Mouse (Mus musculus): Measurements from ENCODE around the gene Susd4. TPM values are rescaled to one million over a fixed set of nuclear protein-coding genes. Genes with fewer than 3 reads are reported as not detected.

Susd4 gene
- total and polyA plus RNA-seq, 3 experiments, result not detected

- no peaks in the 10 kb centered on the region for H3K4me1 ChIP-seq (ENCODE audit: control insufficient read depth in 1 of 2, insufficient read depth in 2 of 2)
- H3K4me2 ChIP-seq (ENCODE audit: insufficient read depth, low read depth, poor library complexity, severe bottlenecking), result no peak overlapping the region
- H3K9ac ChIP-seq (ENCODE audit: insufficient read depth, low read depth), result no peak overlapping the region
- DNase-seq (ENCODE audit: extremely low read depth), result no peak
- no peaks in the 10 kb centered on the region for H3K79me2 ChIP-seq (replicated peaks; ENCODE audit: control insufficient read depth, extremely low read depth, insufficient read depth, poor library complexity, severe bottlenecking)
- H3K27ac ChIP-seq (ENCODE audit: insufficient read depth, low read depth), result no peak overlapping the region
- in situ Hi-C loops (cut with MboI; ENCODE audit: low pct_ligation_motif_present, low pct_unique_long_range_greater_than_20kb, low sequenced_read_pairs) (no loop called here), dilution Hi-C loops (cut with MboI; ENCODE audit: extremely low pct_ligation_motif_present, extremely low pct_unique_long_range_greater_than_20kb, low sequenced_read_pairs) (no loop called here)
- H3K27me3 ChIP-seq (replicated peaks), result no peaks in the 10 kb centered on the region
- no peaks in the 10 kb centered on the region for H3K36me3 ChIP-seq (replicated peaks in 1 of 2; ENCODE audit: control insufficient read depth in 1 of 2, insufficient read depth in 1 of 2, low read length in 1 of 2)
- H3K4me3 ChIP-seq (replicated peaks in 1 of 3; ENCODE audit: low read depth in 2 of 3, low read length in 2 of 3, poor library complexity in 1 of 3), result no peak overlapping the region
- no peak for TF ChIP-seq GABPA (IDR thresholded peaks at IDR 0.05; ENCODE audit: insufficient replicate concordance, low read depth, low read length)
- TF ChIP-seq MAZ (IDR thresholded peaks at IDR 0.05; ENCODE audit: low read depth, low read length), result no peak
- no peak for TF ChIP-seq CTCF (conservative IDR thresholded peaks at IDR 0.05 in 1 of 2, IDR thresholded peaks at IDR 0.05 in 1 of 2; ENCODE audit: low read depth in 2 of 2, low read length in 2 of 2)
- TF ChIP-seq HCFC1 (IDR thresholded peaks at IDR 0.05; ENCODE audit: low read depth, low read length), result no peak
- TF ChIP-seq POLR2AphosphoS2 (IDR thresholded peaks at IDR 0.05; ENCODE audit: low read depth, low read length), result no peak
- TF ChIP-seq SIN3A (IDR thresholded peaks at IDR 0.05; ENCODE audit: low read length), result no peak
- TF ChIP-seq ZC3H11A (IDR thresholded peaks at IDR 0.05; ENCODE audit: low read depth, low read length), result no peak
- TF ChIP-seq ZKSCAN1 (IDR thresholded peaks at IDR 0.05; ENCODE audit: borderline replicate concordance, low read depth, low read length), result no peak
- TF ChIP-seq MYC (IDR thresholded peaks at IDR 0.05; ENCODE audit: low read depth, low read length), result no peak
- no peak for TF ChIP-seq USF1 (IDR thresholded peaks at IDR 0.05; ENCODE audit: low read depth, low read length)
- TF ChIP-seq NELFE (IDR thresholded peaks at IDR 0.05; ENCODE audit: low read depth, low read length), result no peak
- H3K9me3 ChIP-seq (replicated peaks; ENCODE audit: low read length), result no peaks in the 10 kb centered on the region
These were observed 12.4 kb upstream of the Susd4 start for GRCm38 (mm10) chr1:182751301-182751700.

- Histone ChIP-seq H3K4me1 (ENCODE audit: control insufficient read depth in 1 of 2, insufficient read depth in 2 of 2) (no peaks in the 10 kb centered on the region), H3K27me3 (replicated peaks) (no peaks in the 10 kb centered on the region), H3K9ac (ENCODE audit: insufficient read depth, low read depth) (no peak overlapping the region), H3K36me3 (replicated peaks in 1 of 2; ENCODE audit: control insufficient read depth in 1 of 2, insufficient read depth in 1 of 2, low read length in 1 of 2) (no peaks in the 10 kb centered on the region), H3K27ac (ENCODE audit: insufficient read depth, low read depth) (no peak overlapping the region), H3K79me2 (replicated peaks; ENCODE audit: control insufficient read depth, extremely low read depth, insufficient read depth, poor library complexity, severe bottlenecking) (no peaks in the 10 kb centered on the region), H3K4me2 (ENCODE audit: insufficient read depth, low read depth, poor library complexity, severe bottlenecking) (no peak overlapping the region), H3K4me3 (replicated peaks in 1 of 3; ENCODE audit: low read depth in 2 of 3, low read length in 2 of 3, poor library complexity in 1 of 3) (no peak overlapping the region), H3K9me3 (replicated peaks; ENCODE audit: low read length) (no peaks in the 10 kb centered on the region)
- in situ Hi-C loops (cut with MboI; ENCODE audit: low pct_ligation_motif_present, low pct_unique_long_range_greater_than_20kb, low sequenced_read_pairs), result no loop called here
- TF ChIP-seq MYC (IDR thresholded peaks at IDR 0.05; ENCODE audit: low read depth, low read length) (no peak), CHD1 (IDR thresholded peaks at IDR 0.05; ENCODE audit: low read depth, low read length) (no peak), NRF1 (IDR thresholded peaks at IDR 0.05; ENCODE audit: low read depth, low read length) (no peak), RAD21 (IDR thresholded peaks at IDR 0.05; ENCODE audit: low read depth, low read length) (no peak), MEF2A (IDR thresholded peaks at IDR 0.05; ENCODE audit: borderline replicate concordance, low read depth, low read length) (no peak), HCFC1 (IDR thresholded peaks at IDR 0.05; ENCODE audit: low read depth, low read length) (no peak), E2F4 (IDR thresholded peaks at IDR 0.05; ENCODE audit: insufficient replicate concordance, low read depth, low read length) (no peak), ZKSCAN1 (IDR thresholded peaks at IDR 0.05; ENCODE audit: borderline replicate concordance, low read depth, low read length) (no peak), CHD2 (IDR thresholded peaks at IDR 0.05; ENCODE audit: low read length) (no peak), KAT2A (IDR thresholded peaks at IDR 0.05; ENCODE audit: insufficient replicate concordance, low read length) (no peak)
- DNase-seq (ENCODE audit: extremely low read depth), result no peak
- dilution Hi-C loops (cut with MboI; ENCODE audit: extremely low pct_ligation_motif_present, extremely low pct_unique_long_range_greater_than_20kb, low sequenced_read_pairs), result no loop called here
These were observed 10.0 kb upstream of the Susd4 start for GRCm38 (mm10) chr1:182753694-182754093.

All from CH12.LX (cell line).